Mouse (Mus musculus) CH12.LX (cell line): ENCODE data around the gene Sap25.

Experiments used
- BHLHE40 ChIP-seq: IDR thresholded peaks from 2 replicates; pipeline ENCODE4 v1.6.1; 2011; ENCODE audit warnings: mild to moderate bottlenecking, low read depth, low read length, improper control_type of control experiment
- CHD2 ChIP-seq: IDR thresholded peaks from 2 replicates; pipeline ENCODE4 v1.6.1; 2011; ENCODE audit warnings: low read length, improper control_type of control experiment
- CTCF ChIP-seq, 2 experiments: IDR thresholded peaks in 1 of 2; conservative IDR thresholded peaks in 1 of 2; 2 replicates each; pipeline ENCODE4 v1.5.1; 2011 to 2012; ENCODE audit warnings: low read depth in 2 of 2, low read length in 2 of 2, improper control_type of control experiment in 1 of 2, inconsistent platforms in 1 of 2, mild to moderate bottlenecking in 1 of 2, moderate library complexity in 1 of 2
- ELF1 ChIP-seq: IDR thresholded peaks from 2 replicates; pipeline ENCODE4 v1.6.1; 2014; ENCODE audit warnings: low read depth, mild to moderate bottlenecking, inconsistent platforms, low read length, improper control_type of control experiment
- ETS1 ChIP-seq: conservative IDR thresholded peaks from 2 replicates; pipeline ENCODE4 v1.6.1; 2012; ENCODE audit warnings: low read depth, mild to moderate bottlenecking, inconsistent platforms, low read length, improper control_type of control experiment, moderate library complexity
- MAFK ChIP-seq: IDR thresholded peaks from 2 replicates; pipeline ENCODE4 v1.6.1; 2011; ENCODE audit warnings: low read length, improper control_type of control experiment; ENCODE audit not compliant: insufficient replicate concordance
- MAX ChIP-seq: IDR thresholded peaks from 2 replicates; pipeline ENCODE4 v1.6.1; 2011; ENCODE audit warnings: low read length, improper control_type of control experiment
- POLR2A ChIP-seq: IDR thresholded peaks from 2 replicates; pipeline ENCODE4 v1.6.1; 2011; ENCODE audit warnings: low read depth, mild to moderate bottlenecking, improper control_type of control experiment, low read length
- TCF12 ChIP-seq: IDR thresholded peaks from 2 replicates; pipeline ENCODE4 v1.6.1; 2014; ENCODE audit warnings: low read depth, mild to moderate bottlenecking, inconsistent platforms, low read length, improper control_type of control experiment
- UBTF ChIP-seq: IDR thresholded peaks from 2 replicates; pipeline ENCODE4 v1.6.1; 2012; ENCODE audit warnings: low read depth, mild to moderate bottlenecking, inconsistent platforms, low read length, improper control_type of control experiment, moderate library complexity
- USF2 ChIP-seq: conservative IDR thresholded peaks from 2 replicates; pipeline ENCODE4 v1.6.1; 2011; ENCODE audit warnings: low read depth, low read length, improper control_type of control experiment
- ZKSCAN1 ChIP-seq: IDR thresholded peaks from 2 replicates; pipeline ENCODE4 v1.6.1; 2012; ENCODE audit warnings: low read depth, inconsistent platforms, low read length, improper control_type of control experiment, borderline replicate concordance
- ZMIZ1 ChIP-seq: IDR thresholded peaks from 2 replicates; pipeline ENCODE4 v1.6.1; 2012; ENCODE audit warnings: low read depth, mild to moderate bottlenecking, inconsistent platforms, low read length, improper control_type of control experiment

GRCm38 (mm10) chr5:137663057-137663456, 21.9 kb downstream of the Sap25 start:
- TF ChIP-seq CTCF (conservative IDR thresholded peaks at IDR 0.05 in 1 of 2, IDR thresholded peaks at IDR 0.05 in 1 of 2; ENCODE audit: low read depth in 2 of 2, low read length in 2 of 2) (no peak), MAFK (no peak), BHLHE40 (no peak), UBTF (no peak), ZKSCAN1 (no peak), ELF1 (no peak), CHD2 (no peak), MAX (no peak), ETS1 (no peak), ZMIZ1 (no peak), POLR2A (no peak), USF2 (no peak), TCF12 (no peak)
